Mouse (Mus musculus): ENCODE data around the gene Etnk2.

- no peak for TF ChIP-seq CTCF (IDR thresholded peaks at IDR 0.05; ENCODE audit: insufficient read depth, low read depth, low read length)
- TF ChIP-seq POLR2A (IDR thresholded peaks at IDR 0.05; ENCODE audit: insufficient read depth, low read depth, low read length) = no peak
Measured at GRCm38 (mm10) chr1:133327094-133327493, 36.3 kb upstream of the Etnk2 start.

All from olfactory bulb, adult 2 months (tissue).